Mouse (Mus musculus) lung, adult 2 months (tissue): ENCODE results near the gene Patz1.

ENCODE experiments used
- CTCF ChIP-seq: fragments of 200-500 bp; IDR thresholded peaks from 2 replicates; pipeline ENCODE4 v1.5.1; 2011; ENCODE audit warnings: mild to moderate bottlenecking, low read length, control low read depth; ENCODE audit not compliant: insufficient read depth
- POLR2A ChIP-seq: fragments of 200-500 bp; IDR thresholded peaks from 2 replicates; pipeline ENCODE4 v1.6.1; 2011; ENCODE audit warnings: low read depth, mild to moderate bottlenecking, control low read depth, low read length, borderline replicate concordance; ENCODE audit errors: extremely low read depth

DNA sequence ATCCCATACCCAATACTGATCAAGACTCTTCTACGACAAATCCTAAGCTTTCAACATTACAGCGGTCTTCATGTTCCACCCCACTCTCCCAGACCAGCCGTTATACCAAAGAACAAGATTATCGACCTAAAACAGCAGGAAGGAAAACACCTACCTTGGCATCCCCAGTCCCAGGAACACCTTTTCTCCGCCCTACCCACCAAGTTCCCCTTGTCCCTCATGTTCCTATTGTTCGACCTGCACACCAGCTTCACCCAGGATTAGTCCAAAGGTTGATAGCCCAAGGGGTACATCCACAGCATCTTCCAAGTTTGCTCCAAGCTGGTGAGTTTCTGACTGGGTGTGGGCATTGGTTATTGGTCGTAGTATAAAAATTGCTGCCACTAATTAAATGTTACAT lies 46.3 kb upstream of the Patz1 start:
- no peak for TF ChIP-seq POLR2A
- TF ChIP-seq CTCF: no peak
